Mouse (Mus musculus) brain, embryonic 14.5 days (tissue): ENCODE results near the gene Rnf11. TPM values are rescaled to one million over a fixed set of nuclear protein-coding genes. Genes with fewer than 3 reads are reported as not detected.

Source experiments
- DNase-seq: peaks from one replicate; pipeline ENCODE4 v3.0.0-alpha.2; 2011; ENCODE audit warnings: low read depth
- CTCF ChIP-seq: fragments of 200-500 bp; IDR thresholded peaks from 2 replicates; pipeline ENCODE4 v1.5.1; 2012; ENCODE audit warnings: inconsistent platforms, mild to moderate bottlenecking, moderate library complexity, borderline replicate concordance; ENCODE audit not compliant: insufficient read depth, insufficient read length; ENCODE audit errors: extremely low read depth
- POLR2A ChIP-seq: fragments of 200-500 bp; IDR thresholded peaks from 2 replicates; pipeline ENCODE4 v1.6.1; 2012; ENCODE audit warnings: mild to moderate bottlenecking, inconsistent platforms, borderline replicate concordance; ENCODE audit not compliant: poor library complexity, insufficient read depth, insufficient read length, severe bottlenecking; ENCODE audit errors: extremely low read depth
- polyA plus RNA-seq: library from polyadenylated mRNA; depleted of rRNA; stranded (reverse); fragments of >200 nt; gene quantifications from 2 replicates; pipeline ENCODE4 v1.2.3, GENCODE M21; 2012; rRNA removed

Rnf11 gene
- 67.6 and 77.3 TPM in 2 replicates for polyA plus RNA-seq

DNA sequence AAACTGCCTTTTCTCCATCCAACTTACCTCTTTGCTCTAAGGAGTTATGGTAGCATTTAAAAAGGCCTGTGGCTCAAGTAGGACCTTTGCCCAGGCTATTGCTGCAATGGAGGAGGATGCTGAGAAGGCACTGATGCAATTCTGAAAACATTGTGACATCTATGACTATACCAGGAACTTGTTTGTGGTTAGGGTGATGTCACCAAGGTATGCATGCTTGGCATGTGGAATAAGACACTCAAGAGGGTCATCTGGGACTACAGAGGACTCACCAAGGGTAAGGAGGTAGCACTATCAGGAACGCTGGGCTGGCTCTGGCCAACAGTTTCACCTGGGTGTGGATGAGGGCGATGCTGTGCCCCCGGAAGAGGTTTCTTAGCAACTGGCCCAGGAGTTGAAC is at the start of gene Rnf11:
Gene Rnf11, minus strand, starts transcription at position 108 of the 400 bp plus-strand sequence.
- no peak for DNase-seq
- no peak for TF ChIP-seq POLR2A
- no peak for TF ChIP-seq CTCF

DNA sequence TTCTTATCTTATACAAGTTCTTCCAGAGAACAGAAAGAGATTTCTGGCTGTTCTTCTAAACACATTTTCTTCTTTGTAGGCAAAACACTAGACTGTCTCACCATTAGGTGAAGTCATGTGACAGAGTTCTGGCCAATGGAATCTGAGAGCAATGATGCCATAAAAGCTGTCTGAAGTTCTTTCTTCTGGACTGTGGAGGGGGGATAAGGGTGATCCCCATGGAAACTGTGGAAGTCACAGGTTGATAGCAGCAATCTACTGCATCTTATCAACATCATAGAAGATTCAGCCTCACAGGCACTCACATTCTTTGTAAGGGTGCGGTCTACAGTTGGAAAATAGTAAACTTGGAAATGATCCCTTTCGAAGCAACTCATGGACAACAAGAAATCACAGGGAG is 46.6 kb upstream of the Rnf11 start, which contains the start of gene 4930522H14Rik:
Gene 4930522H14Rik, minus strand, starts transcription at position 187 of the 400 bp plus-strand sequence.
- DNase-seq: no peak
- TF ChIP-seq CTCF: no peak
- TF ChIP-seq POLR2A: no peak

DNA sequence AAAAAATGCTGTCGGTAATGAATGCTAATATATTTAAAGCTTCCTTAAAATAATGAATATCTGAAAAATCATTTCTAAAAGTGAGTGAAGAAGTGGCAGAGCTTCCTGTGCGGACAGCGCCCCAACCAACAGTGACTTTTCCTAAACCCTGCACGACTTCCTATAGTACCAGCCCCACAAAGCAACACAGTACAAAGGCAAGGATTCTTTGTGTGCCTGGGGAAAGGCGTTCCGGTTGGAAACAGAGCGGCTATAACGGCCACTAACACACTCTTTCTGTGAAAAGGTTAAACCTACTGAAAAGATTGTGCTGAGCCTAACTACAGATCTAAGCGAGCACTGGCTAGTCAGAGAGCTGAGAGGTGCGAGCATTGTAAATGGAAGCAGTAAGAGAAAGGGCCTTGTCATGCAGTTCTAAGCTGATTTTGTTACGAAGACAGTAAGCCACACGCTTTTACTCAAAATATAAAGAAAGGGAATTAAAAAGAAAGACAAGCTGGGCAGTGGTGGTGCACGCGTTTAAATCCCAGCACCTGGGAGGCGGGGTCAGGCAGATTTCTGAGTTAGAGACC is 45.8 kb upstream of the Rnf11 start:
- peak; percentile 41 for DNase-seq
- TF ChIP-seq CTCF (no peak), POLR2A (no peak)

DNA sequence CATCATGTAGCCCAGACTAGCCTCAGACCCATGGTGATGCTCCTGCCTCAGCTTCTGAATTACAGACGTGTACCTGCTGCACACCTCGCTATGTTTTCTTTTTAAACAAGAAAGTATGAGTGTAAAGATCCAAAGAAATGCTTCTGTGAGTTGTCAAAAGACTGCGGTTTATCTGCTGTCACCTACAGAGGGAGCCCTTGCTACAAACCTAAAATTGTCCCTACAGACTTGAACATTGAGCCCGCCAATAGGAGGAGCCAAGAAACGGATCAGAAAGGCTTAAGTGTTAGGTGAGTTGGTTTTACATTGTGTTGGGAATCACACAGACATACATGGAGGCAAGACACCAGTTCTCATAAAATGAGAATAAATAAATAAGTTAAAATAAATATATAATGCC is 20.4 kb upstream of the Rnf11 start:
- TF ChIP-seq POLR2A: no peak
- peak; percentile 55; the same call in 1 of the 2 replicates for TF ChIP-seq CTCF
- DNase-seq: peak; percentile 81

GRCm38 (mm10) chr4:109498476-109498875 is 13.9 kb upstream of the Rnf11 start:
- DNase-seq: no peak
- TF ChIP-seq CTCF (no peak), POLR2A (no peak)

DNA sequence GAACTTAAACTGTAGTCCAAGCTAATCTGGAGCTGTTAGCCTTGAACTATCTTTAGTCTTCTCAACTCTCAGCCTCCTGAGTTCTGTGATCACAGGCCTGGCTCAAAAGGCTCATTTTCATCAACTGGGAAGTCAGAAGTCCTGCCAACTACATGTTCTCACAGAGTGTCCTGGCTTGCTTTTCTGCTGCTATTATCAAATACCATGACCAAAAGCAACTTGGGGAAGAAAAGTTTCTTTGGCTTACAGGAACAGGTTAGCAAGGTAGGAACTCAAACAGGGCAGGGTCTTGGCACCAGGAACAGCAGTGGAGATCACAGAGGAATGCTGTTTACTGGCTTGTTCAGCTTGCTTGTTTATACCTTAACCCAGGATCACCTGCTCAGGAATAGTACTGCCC is 9.1 kb upstream of the Rnf11 start:
- TF ChIP-seq POLR2A (no peak), CTCF (no peak)

DNA sequence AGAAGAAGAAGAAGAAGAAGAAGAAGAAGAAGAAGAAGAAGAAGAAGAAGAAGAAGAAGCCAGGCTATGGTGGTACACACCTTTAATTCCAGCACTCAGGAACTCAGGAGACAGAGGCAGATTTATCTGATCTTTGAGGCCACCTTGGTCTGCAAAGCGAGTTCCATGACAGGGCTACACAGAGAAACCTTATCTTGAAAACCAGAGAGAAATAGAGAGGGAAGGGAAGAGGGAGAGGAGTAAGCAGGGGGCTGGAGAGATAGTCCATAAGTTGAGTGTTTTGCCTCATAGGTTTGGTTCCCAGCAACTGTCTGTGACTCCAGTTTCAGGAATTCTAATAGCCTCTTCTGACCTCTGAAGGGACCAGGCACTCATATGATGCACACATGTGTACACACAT is 4.3 kb upstream of the Rnf11 start:
- TF ChIP-seq POLR2A: no peak
- TF ChIP-seq CTCF: no peak

More for the DNA sequence above, 9.1 kb upstream of the Rnf11 start:
- DNase-seq: no peak

GRCm38 (mm10) chr4:109482701-109483100 is 1.8 kb downstream of the Rnf11 start:
- TF ChIP-seq CTCF: no peak
- no peak for TF ChIP-seq POLR2A
- DNase-seq: no peak

More for the DNA sequence above, 4.3 kb upstream of the Rnf11 start:
- DNase-seq: no peak

DNA sequence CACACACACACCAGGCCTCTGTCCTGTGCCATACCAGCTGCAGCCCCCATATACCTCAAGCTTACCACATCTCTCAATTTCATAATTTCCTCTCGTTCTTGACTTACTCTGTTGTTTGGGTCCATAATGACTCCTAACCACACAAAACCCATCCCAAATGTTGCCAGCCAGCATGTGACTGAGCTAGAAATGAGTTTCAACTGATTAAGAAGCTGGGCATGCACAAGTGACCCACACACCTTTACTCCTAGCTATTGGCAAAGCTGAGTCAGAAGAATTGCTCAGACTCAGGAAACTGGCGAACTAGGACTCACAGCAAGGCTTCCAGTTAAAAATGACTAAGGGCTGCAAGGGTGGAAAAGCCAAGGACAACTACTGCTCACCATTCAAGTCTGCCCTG is 3.1 kb downstream of the Rnf11 start:
- TF ChIP-seq POLR2A: no peak
- no peak for TF ChIP-seq CTCF
- no peak for DNase-seq

GRCm38 (mm10) chr4:109477454-109477853 is 7.1 kb downstream of the Rnf11 start:
- DNase-seq: no peak
- TF ChIP-seq CTCF: no peak

DNA sequence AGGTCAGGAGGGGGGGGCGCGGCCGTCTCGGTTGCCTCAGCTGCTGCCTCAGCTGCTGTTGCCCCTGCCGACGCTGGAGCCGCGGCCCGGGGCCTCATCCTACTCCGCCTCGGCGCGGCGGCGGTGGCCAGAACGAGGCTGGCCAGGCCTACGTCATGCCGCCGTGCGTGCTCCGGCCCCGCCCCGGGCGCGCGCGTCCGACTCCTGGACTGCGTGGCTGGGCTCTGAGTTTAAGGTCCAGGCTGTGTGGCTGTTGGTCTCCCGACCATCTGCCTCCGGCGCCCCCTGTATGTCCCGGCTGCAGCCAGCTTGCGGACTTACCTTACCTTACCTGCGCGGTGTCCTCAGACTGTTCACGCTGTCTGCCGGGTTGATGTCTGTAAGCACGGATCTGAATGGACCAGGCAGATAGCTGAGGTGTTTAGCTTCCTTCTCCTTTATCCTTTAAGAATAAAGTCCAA is 7.9 kb downstream of the Rnf11 start:
- peak; percentile 97 for TF ChIP-seq POLR2A
- TF ChIP-seq CTCF: no peak
- peak; percentile 95 for DNase-seq

DNA sequence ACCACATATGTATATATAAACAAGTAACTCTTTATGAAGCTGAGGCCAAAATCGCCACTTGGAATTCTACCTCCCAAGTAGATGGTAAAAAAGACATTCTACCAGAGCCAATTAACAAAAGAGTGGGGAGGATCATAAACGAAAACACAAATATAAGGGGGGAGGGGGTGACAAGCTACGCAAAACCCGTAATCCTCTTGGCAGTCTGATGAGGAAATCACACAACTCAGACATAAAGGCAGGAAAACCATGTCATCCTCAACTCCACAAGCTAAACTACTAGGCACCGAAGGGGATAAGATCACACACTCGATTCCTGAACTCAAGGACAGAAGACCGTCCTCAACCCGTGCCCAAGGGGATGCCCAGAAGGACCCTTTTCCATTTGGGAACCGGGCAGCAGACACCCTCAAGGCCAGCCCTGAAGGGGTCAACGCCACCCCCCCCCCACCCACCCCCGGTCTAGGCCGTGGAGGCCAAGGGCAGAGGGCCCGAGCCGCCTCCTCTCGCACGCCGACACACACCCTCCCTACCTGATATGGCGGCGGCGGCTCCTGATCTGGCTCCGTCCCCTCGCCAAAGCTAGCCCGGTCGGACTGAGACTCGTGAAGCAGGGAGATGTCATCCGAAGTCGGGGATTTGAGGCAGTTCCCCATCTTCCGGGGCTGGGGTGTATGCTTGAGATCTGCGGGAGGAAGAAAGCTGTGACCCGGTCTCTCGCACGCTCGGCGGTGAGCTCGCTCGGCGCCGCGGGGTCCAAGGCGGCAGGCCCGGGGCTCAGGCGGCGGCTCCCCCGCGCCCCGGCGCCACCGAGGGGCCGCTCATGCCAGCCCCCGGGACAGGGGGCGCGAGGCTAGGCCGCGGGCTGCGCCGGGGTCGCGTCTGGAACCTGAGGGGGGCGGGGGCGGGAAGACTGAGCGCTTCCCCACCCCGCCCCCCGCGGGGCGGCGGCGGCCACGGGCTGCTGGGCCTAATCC is 8.7 kb downstream of the Rnf11 start:
- peak; percentile 59 for DNase-seq
- no peak for TF ChIP-seq POLR2A
- TF ChIP-seq CTCF: no peak

GRCm38 (mm10) chr4:109475078-109475477 is 9.4 kb downstream of the Rnf11 start:
- DNase-seq: peak; percentile 2

GRCm38 (mm10) chr4:109472566-109472965 is 12.0 kb downstream of the Rnf11 start:
- TF ChIP-seq POLR2A (no peak), CTCF (no peak)
- no peak for DNase-seq

More at GRCm38 (mm10) chr4:109475078-109475477, 9.4 kb downstream of the Rnf11 start:
- TF ChIP-seq POLR2A: no peak

- DNase-seq: no peak
- TF ChIP-seq POLR2A (no peak), CTCF (no peak)
Observed at GRCm38 (mm10) chr4:109471606-109472005, 12.9 kb downstream of the Rnf11 start.
